Mouse (Mus musculus): Measurements from ENCODE around the gene Gm11627.

- TF ChIP-seq CTCF (IDR thresholded peaks at IDR 0.05; ENCODE audit: low read depth) (no peak), EP300 (IDR thresholded peaks at IDR 0.05; ENCODE audit: low read depth) (no peak)
Measured at GRCm38 (mm10) chr11:102619449-102619848, 40.2 kb upstream of the Gm11627 start.
